Mouse (Mus musculus) liver, embryonic 11.5 days (tissue): Measurements from ENCODE around the gene Akap5. TPM values are rescaled to one million over a fixed set of nuclear protein-coding genes. Genes with fewer than 3 reads are reported as not detected.

Source experiments
- polyA plus RNA-seq: library from polyadenylated mRNA; unstranded; fragments of >200 nt; fragmentation: Nextera tagmentation; extraction: Ambion mirVana; gene quantifications from 2 replicates; pipeline ENCODE4 v1.2.1, GENCODE M21; 2014

Gene Akap5
- polyA plus RNA-seq, 1 experiment from 2014 or later, result 2.8 TPM

Other genes with a start within 250 kb of the Akap5 start
- 0.15 and 0.29 TPM in 2 replicates for gene Esr2, start 147.6 kb upstream of the Akap5 start, polyA plus RNA-seq
- gene Tex21, start 78.1 kb upstream of the Akap5 start, polyA plus RNA-seq, result 0.10 TPM in 1 of 2 replicates, not detected in the other
- 178 and 218 TPM in 2 replicates for gene Mthfd1, start 69.6 kb upstream of the Akap5 start, polyA plus RNA-seq
- gene Zbtb25, start 44.7 kb downstream of the Akap5 start, polyA plus RNA-seq, result 14.3 and 16.6 TPM in 2 replicates
- gene Zbtb1, start 45.4 kb downstream of the Akap5 start, polyA plus RNA-seq, result 9.4 and 11.1 TPM in 2 replicates
- 4.2 and 5.4 TPM in 2 replicates for gene Hspa2, start 79.3 kb downstream of the Akap5 start, polyA plus RNA-seq
- 0.51 TPM in 2 replicates for gene Ppp1r36, start 92.6 kb downstream of the Akap5 start, polyA plus RNA-seq
- gene Plekhg3, start 206.0 kb downstream of the Akap5 start, polyA plus RNA-seq, result 3.4 and 4.1 TPM in 2 replicates